Mouse (Mus musculus): ENCODE results near the gene Ppp1r36.

Gene Ppp1r36

GRCm38 (mm10) chr12:76417433-76417854 lies at the start of gene Ppp1r36:
TSS of gene Ppp1r36 (plus strand) at chr12:76417538.
- no peak for DNase-seq (ENCODE audit: low read depth)

GRCm38 (mm10) chr12:76368201-76368789 lies 49.0 kb upstream of the Ppp1r36 start:
- DNase-seq (ENCODE audit: low read depth) = no peak

GRCm38 (mm10) chr12:76368790-76369205 lies 48.5 kb upstream of the Ppp1r36 start:
- DNase-seq (ENCODE audit: low read depth) = no peak

- DNase-seq (ENCODE audit: low read depth) = no peak
Observed at GRCm38 (mm10) chr12:76369206-76369977, 47.9 kb upstream of the Ppp1r36 start, which contains the start of gene Zbtb25. TSS of gene Zbtb25 (minus strand) at chr12:76369602.

- no peak for DNase-seq (ENCODE audit: low read depth)
Observed at GRCm38 (mm10) chr12:76369978-76370830, 47.1 kb upstream of the Ppp1r36 start, which contains the start of gene Zbtb1. TSS of gene Zbtb1 (plus strand) at chr12:76370266.

GRCm38 (mm10) chr12:76370831-76371571 lies 46.3 kb upstream of the Ppp1r36 start:
- DNase-seq (ENCODE audit: low read depth) = no peak

GRCm38 (mm10) chr12:76372046-76372445 lies 45.3 kb upstream of the Ppp1r36 start:
- DNase-seq (ENCODE audit: low read depth) = no peak

GRCm38 (mm10) chr12:76372881-76373818 lies 44.2 kb upstream of the Ppp1r36 start:
- no peak for DNase-seq (ENCODE audit: low read depth)

- DNase-seq (ENCODE audit: low read depth) = no peak
Observed at GRCm38 (mm10) chr12:76373991-76374390, 43.3 kb upstream of the Ppp1r36 start.

GRCm38 (mm10) chr12:76374911-76375310 lies 42.4 kb upstream of the Ppp1r36 start:
- DNase-seq (ENCODE audit: low read depth) = no peak

- DNase-seq (ENCODE audit: low read depth) = no peak
Observed at GRCm38 (mm10) chr12:76375506-76375905, 41.8 kb upstream of the Ppp1r36 start.

- no peak for DNase-seq (ENCODE audit: low read depth)
Observed at GRCm38 (mm10) chr12:76376649-76377048, 40.7 kb upstream of the Ppp1r36 start.

- DNase-seq (ENCODE audit: low read depth) = no peak
Observed at GRCm38 (mm10) chr12:76377059-76377458, 40.3 kb upstream of the Ppp1r36 start.

GRCm38 (mm10) chr12:76377726-76378125 lies 39.6 kb upstream of the Ppp1r36 start:
- no peak for DNase-seq (ENCODE audit: low read depth)

GRCm38 (mm10) chr12:76378556-76378955 lies 38.8 kb upstream of the Ppp1r36 start:
- no peak for DNase-seq (ENCODE audit: low read depth)

- no peak for DNase-seq (ENCODE audit: low read depth)
Observed at GRCm38 (mm10) chr12:76380151-76380550, 37.2 kb upstream of the Ppp1r36 start.

GRCm38 (mm10) chr12:76385342-76385741 lies 32.0 kb upstream of the Ppp1r36 start:
- no peak for DNase-seq (ENCODE audit: low read depth)

GRCm38 (mm10) chr12:76388794-76389193 lies 28.5 kb upstream of the Ppp1r36 start:
- no peak for DNase-seq (ENCODE audit: low read depth)

GRCm38 (mm10) chr12:76391595-76392271 lies 25.6 kb upstream of the Ppp1r36 start:
- no peak for DNase-seq (ENCODE audit: low read depth)

- DNase-seq (ENCODE audit: low read depth) = no peak
Observed at GRCm38 (mm10) chr12:76392979-76393378, 24.4 kb upstream of the Ppp1r36 start.

Data from c-Kit-positive CD71-negative TER-119-negative erythroid progenitor cells, embryonic 14.5 days (primary cell).